Mouse (Mus musculus) kidney, adult 2 months (tissue): ENCODE measurements around the gene Ttc7b.

Experiments
- CTCF ChIP-seq: fragments of 200-500 bp; conservative IDR thresholded peaks from 2 replicates; pipeline ENCODE4 v1.5.1; 2011; ENCODE audit warnings: low read depth, mild to moderate bottlenecking, control low read depth, low read length, moderate library complexity, mixed read lengths; ENCODE audit not compliant: insufficient read depth, insufficient read length
- POLR2A ChIP-seq: fragments of 200-500 bp; IDR thresholded peaks from one replicate; pipeline ENCODE4 v1.6.1; 2011; ENCODE audit warnings: low read depth, low read length, control low read depth

DNA sequence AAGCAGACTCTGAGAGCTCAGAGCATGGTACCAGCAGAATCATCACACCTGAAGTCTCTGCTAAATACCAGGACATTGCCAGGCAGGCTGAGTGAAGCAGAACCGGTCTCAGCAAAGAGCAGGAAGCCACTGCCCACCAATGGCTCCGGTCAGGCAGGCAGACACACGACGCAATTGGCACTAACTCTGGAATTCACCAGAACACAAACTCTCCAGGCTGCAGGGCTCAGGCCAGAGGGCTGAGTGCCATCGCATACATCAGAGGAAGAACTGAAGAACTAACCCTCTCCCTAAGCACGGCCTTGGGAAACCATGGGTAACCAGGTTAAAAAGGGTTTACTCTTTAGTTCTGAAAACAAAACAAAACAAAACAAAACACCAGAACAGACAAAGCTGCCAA, 73.5 kb downstream of the Ttc7b start:
- TF ChIP-seq CTCF (no peak), POLR2A (no peak)
